Mouse (Mus musculus): ENCODE measurements around the gene Rara. TPM values are rescaled to one million over a fixed set of nuclear protein-coding genes. Genes with fewer than 3 reads are reported as not detected.

Gene Rara
- polyA plus RNA-seq, 1 experiment from 2014 or later = 9.5 TPM

DNA sequence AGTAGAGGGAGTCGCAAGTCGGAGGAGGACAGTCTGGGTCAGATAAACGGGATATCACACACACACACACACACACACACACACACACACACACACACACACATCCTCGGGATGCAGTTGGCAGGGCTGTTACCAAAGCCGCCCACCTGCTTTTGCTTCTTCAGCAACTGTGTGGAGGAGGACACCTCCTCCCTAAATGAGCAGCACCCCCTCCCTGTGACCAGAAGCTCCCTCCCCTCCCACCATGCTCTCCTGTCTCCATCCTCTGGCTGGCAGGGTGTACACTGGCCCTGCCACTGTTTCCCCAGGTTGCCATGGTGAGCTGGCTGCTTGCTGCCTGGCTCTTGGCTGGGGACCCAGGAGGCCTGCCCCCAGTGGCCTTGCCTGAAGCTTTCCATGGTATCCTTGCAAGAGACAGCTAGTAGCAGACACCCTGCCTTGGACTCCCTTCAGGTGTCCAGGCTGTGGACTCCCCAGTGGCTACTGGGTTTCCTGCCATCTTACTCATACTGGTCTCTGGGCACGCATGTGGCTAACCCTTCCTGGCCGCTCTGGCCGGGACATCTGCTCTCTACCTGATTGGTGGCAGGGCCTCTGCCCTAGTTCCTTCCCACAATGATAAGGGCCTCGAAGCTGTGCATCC lies 39.0 kb downstream of the Rara start:
- no peak overlapping the region for H3K4me3 ChIP-seq (ENCODE audit: low read depth, low read length)
- WGBS = 30% methylated on average over 9 of the region's 9 CpGs
- no peak overlapping the region; the same call in 1 of the 2 replicates for H3K4me2 ChIP-seq (ENCODE audit: low read length)
- H3K27ac ChIP-seq (ENCODE audit: low read length) = 0 out of 2 replicates have a peak overlapping the region, but pooled peaks have one; percentile 32
- H3K4me1 ChIP-seq (ENCODE audit: control insufficient read depth, insufficient read depth, low read length) = peaks cover 95% of the 10 kb centered on the region
- no peaks in the 10 kb centered on the region for H3K36me3 ChIP-seq (ENCODE audit: control insufficient read depth, insufficient read depth, low read length)
- H3K9me3 ChIP-seq (replicated peaks; ENCODE audit: control insufficient read depth, low read length, poor library complexity, severe bottlenecking) = no peaks in the 10 kb centered on the region
- H3K27me3 ChIP-seq (ENCODE audit: control insufficient read depth, insufficient read depth, low read depth, low read length) = peaks cover 4% of the 10 kb centered on the region; the same call in 1 of the 2 replicates
- peak overlapping the region; percentile 22; the same call in 1 of the 2 replicates for H3K9ac ChIP-seq (ENCODE audit: low read depth, low read length)
- ATAC-seq = peak; percentile 19; the same call in 1 of the 2 replicates

DNA sequence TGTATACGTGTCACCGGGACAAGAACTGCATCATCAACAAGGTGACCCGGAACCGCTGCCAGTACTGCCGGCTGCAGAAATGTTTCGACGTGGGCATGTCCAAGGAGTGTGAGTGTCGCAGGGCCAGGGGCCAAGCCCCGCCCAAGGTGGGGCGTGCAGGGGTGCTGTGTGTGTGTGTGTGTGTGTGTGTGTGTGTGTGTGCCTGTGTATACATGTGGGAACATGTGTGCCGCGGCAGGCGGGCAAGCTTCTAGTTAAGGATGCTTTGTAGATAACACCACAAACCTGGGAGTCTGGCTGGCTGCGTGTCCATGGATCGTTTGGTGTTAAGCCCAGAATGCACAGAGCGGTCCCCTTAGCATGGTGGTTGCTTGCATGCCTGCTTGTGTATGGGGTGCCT lies 40.5 kb downstream of the Rara start:
- no peak for ATAC-seq
- Histone ChIP-seq H3K9me3 (replicated peaks; ENCODE audit: control insufficient read depth, low read length, poor library complexity, severe bottlenecking) (no peaks in the 10 kb centered on the region), H3K27ac (ENCODE audit: low read length) (peak overlapping the region; percentile 71), H3K9ac (ENCODE audit: low read depth, low read length) (peak overlapping the region; percentile 38; the same call in 1 of the 2 replicates), H3K4me2 (ENCODE audit: low read length) (no peak overlapping the region), H3K4me1 (ENCODE audit: control insufficient read depth, insufficient read depth, low read length) (peaks cover 85% of the 10 kb centered on the region), H3K4me3 (ENCODE audit: low read depth, low read length) (no peak overlapping the region), H3K36me3 (ENCODE audit: control insufficient read depth, insufficient read depth, low read length) (no peaks in the 10 kb centered on the region; the same call in 1 of the 2 replicates), H3K27me3 (ENCODE audit: control insufficient read depth, insufficient read depth, low read depth, low read length) (no peaks in the 10 kb centered on the region)
- WGBS = 63% methylated on average over 16 of the region's 16 CpGs

DNA sequence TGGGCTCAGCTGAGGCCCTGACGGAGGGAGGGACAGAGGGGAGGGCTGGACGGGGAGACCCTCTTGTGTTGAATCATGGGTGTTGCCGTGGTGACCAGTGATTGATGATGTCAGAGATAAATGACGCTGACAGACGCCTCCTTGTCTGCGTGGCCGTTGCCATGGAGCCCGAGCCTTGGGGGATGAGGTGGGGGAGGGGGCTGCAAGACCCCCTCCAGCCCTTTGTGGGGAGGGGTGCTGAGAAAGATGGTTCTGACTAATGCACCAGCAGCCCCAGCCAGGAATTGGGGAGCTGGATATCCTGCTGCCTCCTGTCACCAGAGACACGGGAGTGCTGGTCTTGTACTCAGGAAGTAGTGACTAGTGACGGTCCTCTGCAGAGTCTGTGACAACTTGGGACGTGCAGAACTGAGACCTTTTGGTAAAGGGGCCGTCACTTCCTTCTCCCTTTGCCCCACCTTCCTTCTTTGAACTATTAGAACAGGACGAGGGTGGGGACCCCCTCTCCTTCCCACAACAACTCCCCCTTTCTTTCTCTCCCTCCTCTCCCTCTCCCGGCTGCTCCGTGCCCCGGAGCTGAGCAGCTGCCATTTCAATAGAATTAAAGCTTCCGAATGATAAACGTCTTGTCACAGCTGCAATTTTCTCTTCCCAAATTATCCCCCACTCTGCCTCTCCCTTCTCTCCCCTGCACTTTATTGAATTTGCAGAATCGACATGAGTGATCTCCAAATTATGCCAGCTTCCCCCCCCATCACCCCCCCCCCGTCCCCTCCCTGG lies 41.3 kb downstream of the Rara start:
- Histone ChIP-seq H3K9ac (ENCODE audit: low read depth, low read length) (peak overlapping the region; percentile 51), H3K4me1 (ENCODE audit: control insufficient read depth, insufficient read depth, low read length) (peaks cover 77% of the 10 kb centered on the region), H3K9me3 (replicated peaks; ENCODE audit: control insufficient read depth, low read length, poor library complexity, severe bottlenecking) (no peaks in the 10 kb centered on the region), H3K27ac (ENCODE audit: low read length) (peak overlapping the region; percentile 76), H3K4me2 (ENCODE audit: low read length) (peak overlapping the region; percentile 39), H3K36me3 (ENCODE audit: control insufficient read depth, insufficient read depth, low read length) (peaks cover 3% of the 10 kb centered on the region; the same call in 1 of the 2 replicates), H3K27me3 (ENCODE audit: control insufficient read depth, insufficient read depth, low read depth, low read length) (no peaks in the 10 kb centered on the region), H3K4me3 (ENCODE audit: low read depth, low read length) (peak overlapping the region; percentile 4; the same call in 1 of the 2 replicates)
- WGBS = 5% methylated on average over 19 of the region's 20 CpGs
- ATAC-seq = no peak

DNA sequence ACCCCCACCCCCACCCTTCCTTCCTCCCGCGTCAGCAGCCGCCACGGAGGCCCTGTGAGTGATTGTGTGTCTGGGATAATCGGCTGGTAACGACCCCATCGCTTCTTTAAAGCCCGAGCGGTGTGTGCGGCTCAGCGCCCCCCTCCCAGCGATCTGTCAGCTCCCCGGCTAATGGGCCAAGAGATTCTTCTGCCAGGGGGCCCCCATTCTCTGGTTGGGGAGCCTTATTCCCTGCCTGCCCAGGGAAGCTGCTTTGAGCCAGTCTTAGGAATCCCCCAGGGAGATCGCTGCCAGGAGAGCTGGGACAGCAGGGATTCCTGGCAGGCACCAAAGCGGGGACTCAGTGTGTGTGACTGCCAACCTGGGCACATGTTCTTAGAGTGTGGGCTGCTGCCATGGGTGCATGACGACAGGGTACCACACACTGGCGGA lies 41.9 kb downstream of the Rara start:
- Histone ChIP-seq H3K27ac (ENCODE audit: low read length) (peak overlapping the region; percentile 76), H3K36me3 (ENCODE audit: control insufficient read depth, insufficient read depth, low read length) (peaks cover 3% of the 10 kb centered on the region; the same call in 1 of the 2 replicates), H3K9me3 (replicated peaks; ENCODE audit: control insufficient read depth, low read length, poor library complexity, severe bottlenecking) (no peaks in the 10 kb centered on the region), H3K4me3 (ENCODE audit: low read depth, low read length) (no peak overlapping the region), H3K4me2 (ENCODE audit: low read length) (peak overlapping the region; percentile 39), H3K27me3 (ENCODE audit: control insufficient read depth, insufficient read depth, low read depth, low read length) (no peaks in the 10 kb centered on the region), H3K9ac (ENCODE audit: low read depth, low read length) (peak overlapping the region; percentile 39; the same call in 1 of the 2 replicates), H3K4me1 (ENCODE audit: control insufficient read depth, insufficient read depth, low read length) (peaks cover 71% of the 10 kb centered on the region)
- 6% methylated on average over 16 of the region's 17 CpGs for WGBS
- peak; percentile 39 for ATAC-seq

DNA sequence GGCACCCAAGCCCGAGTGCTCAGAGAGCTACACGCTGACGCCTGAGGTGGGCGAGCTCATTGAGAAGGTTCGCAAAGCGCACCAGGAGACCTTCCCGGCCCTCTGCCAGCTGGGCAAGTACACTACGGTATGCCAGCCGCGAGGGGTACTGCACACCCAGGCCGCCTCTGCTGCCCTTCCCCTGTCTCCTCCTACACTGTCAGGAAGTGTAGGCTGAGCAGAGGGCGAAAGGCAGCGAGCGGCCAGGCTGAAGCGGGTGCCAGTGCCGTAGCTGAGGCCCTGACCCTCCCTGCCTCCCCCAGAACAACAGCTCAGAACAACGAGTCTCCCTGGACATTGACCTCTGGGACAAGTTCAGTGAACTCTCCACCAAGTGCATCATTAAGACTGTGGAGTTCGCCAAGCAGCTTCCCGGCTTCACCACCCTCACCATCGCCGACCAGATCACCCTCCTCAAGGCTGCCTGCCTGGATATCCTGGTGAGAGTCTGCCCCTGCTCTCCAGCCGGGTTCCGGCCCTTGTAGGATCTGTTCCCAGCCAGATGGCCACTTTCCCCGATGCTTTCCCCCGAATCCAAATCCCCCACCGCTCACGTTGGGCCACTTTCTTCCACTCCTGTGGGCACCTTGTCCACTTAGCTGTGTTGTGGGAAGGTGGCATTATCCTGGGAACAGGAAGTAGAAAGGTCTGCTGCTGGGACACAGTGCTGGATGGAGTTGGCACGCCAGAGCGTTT lies 42.7 kb downstream of the Rara start:
- WGBS = 52% methylated on average over 29 of the region's 29 CpGs
- ATAC-seq = no peak
- no peak overlapping the region for H3K4me2 ChIP-seq (ENCODE audit: low read length)
- peak overlapping the region; percentile 76; the same call in 1 of the 2 replicates for H3K27ac ChIP-seq (ENCODE audit: low read length)
- peaks cover 3% of the 10 kb centered on the region; the same call in 1 of the 2 replicates for H3K36me3 ChIP-seq (ENCODE audit: control insufficient read depth, insufficient read depth, low read length)
- no peaks in the 10 kb centered on the region for H3K9me3 ChIP-seq (replicated peaks; ENCODE audit: control insufficient read depth, low read length, poor library complexity, severe bottlenecking)
- H3K4me3 ChIP-seq (ENCODE audit: low read depth, low read length) = no peak overlapping the region
- no peaks in the 10 kb centered on the region for H3K27me3 ChIP-seq (ENCODE audit: control insufficient read depth, insufficient read depth, low read depth, low read length)
- peaks cover 62% of the 10 kb centered on the region for H3K4me1 ChIP-seq (ENCODE audit: control insufficient read depth, insufficient read depth, low read length)
- H3K9ac ChIP-seq (ENCODE audit: low read depth, low read length) = no peak overlapping the region

DNA sequence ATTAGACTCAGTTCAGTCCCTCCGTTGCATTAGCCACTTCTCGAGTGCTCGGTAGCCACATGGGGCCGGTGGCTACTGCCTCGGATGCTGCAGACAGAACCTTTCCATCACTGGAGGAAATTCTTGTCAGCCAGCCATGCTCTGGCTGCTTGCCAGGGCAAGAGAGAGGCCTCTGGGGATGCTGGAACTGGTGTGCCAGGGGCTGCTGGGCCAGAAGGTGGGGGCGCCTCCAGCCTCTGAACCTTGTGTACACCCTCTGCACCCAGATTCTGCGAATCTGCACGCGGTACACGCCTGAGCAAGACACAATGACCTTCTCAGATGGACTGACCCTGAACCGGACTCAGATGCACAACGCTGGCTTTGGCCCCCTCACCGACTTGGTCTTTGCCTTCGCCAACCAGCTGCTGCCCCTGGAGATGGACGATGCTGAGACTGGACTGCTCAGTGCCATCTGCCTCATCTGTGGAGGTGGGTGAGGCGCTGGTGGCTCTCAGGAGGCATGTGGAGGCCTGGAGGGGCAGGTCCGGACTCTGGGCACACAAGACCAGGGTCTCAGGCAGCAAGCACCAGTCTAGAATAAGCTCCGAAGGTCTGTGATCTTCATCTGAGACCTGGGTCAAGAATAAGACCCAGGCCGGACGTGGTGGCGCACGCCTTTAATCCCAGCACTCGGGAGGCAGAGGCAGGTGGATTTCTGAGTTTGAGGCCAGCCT lies 43.9 kb downstream of the Rara start:
- Histone ChIP-seq H3K4me2 (ENCODE audit: low read length) (no peak overlapping the region), H3K27me3 (ENCODE audit: control insufficient read depth, insufficient read depth, low read depth, low read length) (no peaks in the 10 kb centered on the region), H3K27ac (ENCODE audit: low read length) (peak overlapping the region; percentile 11; the same call in 1 of the 2 replicates), H3K9me3 (replicated peaks; ENCODE audit: control insufficient read depth, low read length, poor library complexity, severe bottlenecking) (no peaks in the 10 kb centered on the region), H3K4me3 (ENCODE audit: low read depth, low read length) (no peak overlapping the region), H3K9ac (ENCODE audit: low read depth, low read length) (peak overlapping the region; percentile 20), H3K36me3 (ENCODE audit: control insufficient read depth, insufficient read depth, low read length) (peaks cover 3% of the 10 kb centered on the region; the same call in 1 of the 2 replicates), H3K4me1 (ENCODE audit: control insufficient read depth, insufficient read depth, low read length) (peaks cover 51% of the 10 kb centered on the region)
- no peak for ATAC-seq
- WGBS = 63% methylated on average over 23 of the region's 23 CpGs

DNA sequence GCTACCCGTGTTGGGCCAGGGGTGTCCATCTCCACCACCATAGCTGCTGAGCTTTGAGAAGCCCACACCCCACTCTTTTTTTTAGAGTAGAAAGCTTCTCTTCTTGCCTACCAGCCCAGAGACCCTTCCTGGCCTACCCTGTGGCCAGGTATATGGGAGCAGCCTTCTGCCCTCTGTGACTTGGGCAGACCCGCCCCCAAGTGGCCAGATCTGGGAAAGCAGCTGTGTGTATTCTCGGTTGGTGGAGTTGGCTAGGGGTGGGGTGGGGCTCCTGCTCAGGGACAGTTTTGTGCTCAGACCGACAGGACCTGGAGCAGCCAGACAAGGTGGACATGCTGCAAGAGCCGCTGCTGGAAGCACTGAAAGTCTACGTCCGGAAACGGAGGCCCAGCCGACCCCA lies 44.6 kb downstream of the Rara start:
- H3K9me3 ChIP-seq (replicated peaks; ENCODE audit: control insufficient read depth, low read length, poor library complexity, severe bottlenecking) = no peaks in the 10 kb centered on the region
- no peak overlapping the region for H3K9ac ChIP-seq (ENCODE audit: low read depth, low read length)
- peaks cover 3% of the 10 kb centered on the region; the same call in 1 of the 2 replicates for H3K36me3 ChIP-seq (ENCODE audit: control insufficient read depth, insufficient read depth, low read length)
- WGBS = 56% methylated on average over 9 of the region's 9 CpGs
- H3K27me3 ChIP-seq (ENCODE audit: control insufficient read depth, insufficient read depth, low read depth, low read length) = no peaks in the 10 kb centered on the region
- H3K4me3 ChIP-seq (ENCODE audit: low read depth, low read length) = no peak overlapping the region
- peaks cover 44% of the 10 kb centered on the region for H3K4me1 ChIP-seq (ENCODE audit: control insufficient read depth, insufficient read depth, low read length)
- no peak overlapping the region for H3K4me2 ChIP-seq (ENCODE audit: low read length)
- ATAC-seq = peak; percentile 21; the same call in 1 of the 2 replicates
- H3K27ac ChIP-seq (ENCODE audit: low read length) = no peak overlapping the region

DNA sequence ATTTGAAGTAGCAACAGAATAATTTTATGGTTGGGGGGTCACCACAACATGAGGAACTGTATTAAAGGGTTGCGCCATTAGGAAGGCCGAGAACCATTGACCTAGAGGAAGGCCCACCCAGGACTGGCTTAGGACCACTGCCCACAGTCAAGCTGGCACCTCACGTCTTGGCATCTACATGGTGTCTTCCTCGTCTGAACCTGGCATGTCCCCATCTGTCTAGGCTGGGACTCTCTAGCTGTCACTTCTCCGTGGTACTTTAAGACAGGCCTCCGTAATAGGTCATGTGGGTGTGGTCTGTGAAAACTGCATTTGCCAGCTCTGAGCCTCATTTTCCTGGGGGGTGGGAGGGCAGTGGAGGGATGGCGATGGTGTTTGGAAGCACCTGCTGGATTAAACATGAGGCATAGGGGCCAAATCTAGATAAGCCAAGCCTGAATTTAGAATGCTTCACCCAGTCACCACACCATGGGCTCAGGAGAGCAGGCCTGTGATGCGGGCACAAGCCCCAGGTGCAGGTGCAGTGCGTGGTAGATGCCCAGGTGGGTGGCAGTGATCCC lies 45.3 kb downstream of the Rara start:
- no peak overlapping the region for H3K4me3 ChIP-seq (ENCODE audit: low read depth, low read length)
- ATAC-seq = no peak
- H3K9me3 ChIP-seq (replicated peaks; ENCODE audit: control insufficient read depth, low read length, poor library complexity, severe bottlenecking) = no peaks in the 10 kb centered on the region
- no peaks in the 10 kb centered on the region for H3K27me3 ChIP-seq (ENCODE audit: control insufficient read depth, insufficient read depth, low read depth, low read length)
- H3K4me1 ChIP-seq (ENCODE audit: control insufficient read depth, insufficient read depth, low read length) = peaks cover 37% of the 10 kb centered on the region
- WGBS = 92% methylated on average over 9 of the region's 9 CpGs
- H3K9ac ChIP-seq (ENCODE audit: low read depth, low read length) = no peak overlapping the region
- H3K36me3 ChIP-seq (ENCODE audit: control insufficient read depth, insufficient read depth, low read length) = peaks cover 3% of the 10 kb centered on the region; the same call in 1 of the 2 replicates
- no peak overlapping the region for H3K27ac ChIP-seq (ENCODE audit: low read length)
- no peak overlapping the region for H3K4me2 ChIP-seq (ENCODE audit: low read length)
